12 mouse cellular contexts compared by ENCODE assay signal in genomic region chr2:165768805-165769358, GRCm38 (mm10).
DNase-seq lines count a peak whose midpoint lies in the region; ATAC-seq lines count a peak whose summit lies in the region.
"Had no signal": no experiment of that assay in that cellular context is flagged by ENCODE, and none has a peak within 500 bp of the region (broad histone marks: within the 10 kb centered on the region; RNA-seq: fewer than 3 reads in every experiment).

No protein-coding gene starts in this region.

- no peak overlapping the region for H3K4me2 ChIP-seq in forebrain, embryonic 12.5 days
- no peak overlapping the region for H3K4me2 ChIP-seq in forebrain, embryonic 14.5 days (ENCODE audit: low read length)

- H3K36me3 ChIP-seq in forebrain, embryonic 12.5 days (replicated peaks): no peaks in the 10 kb centered on the region
- no peaks in the 10 kb centered on the region for H3K36me3 ChIP-seq in forebrain, embryonic 14.5 days (ENCODE audit: control insufficient read depth, insufficient read depth, low read length)

- H3K27me3 ChIP-seq in forebrain, embryonic 12.5 days: no peaks in the 10 kb centered on the region
- no peaks in the 10 kb centered on the region for H3K27me3 ChIP-seq in forebrain, embryonic 14.5 days (replicated peaks; ENCODE audit: control insufficient read depth, insufficient read depth, low read length)

- no peaks in the 10 kb centered on the region for H3K9me3 ChIP-seq in forebrain, embryonic 12.5 days
- no peaks in the 10 kb centered on the region for H3K9me3 ChIP-seq in forebrain, embryonic 14.5 days (replicated peaks; ENCODE audit: control insufficient read depth, low read length)

- H3K4me3 ChIP-seq in forebrain, embryonic 12.5 days (replicated peaks): no peak overlapping the region
- no peak overlapping the region for H3K4me3 ChIP-seq in forebrain, embryonic 14.5 days (ENCODE audit: low read depth, low read length)
- H3K4me3 ChIP-seq: heart, adult 2 months had no signal

- H3K9ac ChIP-seq in forebrain, embryonic 12.5 days: no peak overlapping the region
- no peak overlapping the region for H3K9ac ChIP-seq in forebrain, embryonic 14.5 days (ENCODE audit: low read length)

- DNase-seq in forebrain, embryonic 14.5 days (ENCODE audit: low spot score): no peak
- DNase-seq in retina, postnatal 1 day: peak; percentile 45
- no peak for DNase-seq in retina, embryonic 14.5 days (ENCODE audit: low spot score)
- DNase-seq in cerebellum, postnatal 10 days: no peak
- no peak for DNase-seq in layer of hippocampus, postnatal 14 days (ENCODE audit: low spot score in 2 of 2)
- no peak for DNase-seq in heart, postnatal 36 days
- DNase-seq: heart, adult 2 months; kidney, adult 18-20 months; kidney, postnatal 14 days; thymus, postnatal 4 days had no signal

- intact Hi-C loops in heart, postnatal 36 days (cut with DNase I): no loop called here

- no peak for ATAC-seq in forebrain, embryonic 12.5 days (ENCODE audit: low FRiP score)
- ATAC-seq in forebrain, embryonic 14.5 days: no peak
- ATAC-seq in megakaryocyte progenitor cell, adult 5-6 weeks (replicated peaks; ENCODE audit: poor library complexity): peak; percentile 68

- peak overlapping the region; percentile 69; the same call in 1 of the 2 replicates for H3K27ac ChIP-seq in forebrain, embryonic 12.5 days
- H3K27ac ChIP-seq in forebrain, embryonic 14.5 days (ENCODE audit: low read depth, low read length): no peak overlapping the region
- H3K27ac ChIP-seq: heart, adult 2 months had no signal

- peaks cover 12% of the 10 kb centered on the region for H3K4me1 ChIP-seq in forebrain, embryonic 12.5 days
- H3K4me1 ChIP-seq in forebrain, embryonic 14.5 days (ENCODE audit: control insufficient read depth, insufficient read depth, low read length): 0 out of 2 replicates have a peak, but pooled peaks cover 2% of the 10 kb centered on the region

- WGBS in forebrain, embryonic 12.5 days: 57% methylated on average over 10 of the region's 11 CpGs
- 63% methylated on average over 8 of the region's 11 CpGs for WGBS in forebrain, embryonic 14.5 days
